Mouse (Mus musculus) neural tube, embryonic 11.5 days (tissue): ENCODE data around the gene Plekhg5. TPM values are rescaled to one million over a fixed set of nuclear protein-coding genes. Genes with fewer than 3 reads are reported as not detected.

ENCODE experiments used
- ATAC-seq: fragments of 200-750 bp; cut with Nextera tagmentation; 2 replicates; pipeline ENCODE4 v1.8.0; 2017; ENCODE audit warnings: moderate number of reproducible peaks, mild to moderate bottlenecking, moderate TSS enrichment, moderate library complexity; ENCODE audit not compliant: insufficient read depth, low FRiP score, low TSS enrichment
- DNase-seq: peaks from one replicate; pipeline ENCODE4 v3.0.0-alpha.2; 2015; ENCODE audit warnings: low spot score
- H3K27ac ChIP-seq: fragments of 300-500 bp; sonication (generic); 2 replicates; pipeline ENCODE4 v1.5.1; 2014; ENCODE audit warnings: low read depth, mild to moderate bottlenecking, low read length
- H3K27me3 ChIP-seq: fragments of 300-500 bp; sonication (generic); 2 replicates; pipeline ENCODE4 v1.6.1; 2014; ENCODE audit warnings: mild to moderate bottlenecking, low read length, mixed read lengths; ENCODE audit not compliant: control insufficient read depth, insufficient read depth
- H3K36me3 ChIP-seq: fragments of 300-500 bp; sonication (generic); 2 replicates; pipeline ENCODE4 v1.6.1; 2014; ENCODE audit warnings: mild to moderate bottlenecking, low read length, moderate library complexity, mixed read lengths; ENCODE audit not compliant: control insufficient read depth, insufficient read depth
- H3K4me1 ChIP-seq: fragments of 300-500 bp; sonication (generic); 2 replicates; pipeline ENCODE4 v1.6.1; 2014; ENCODE audit warnings: low read length, mixed read lengths; ENCODE audit not compliant: control insufficient read depth, insufficient read depth
- H3K4me2 ChIP-seq: fragments of 300-500 bp; sonication (generic); 2 replicates; pipeline ENCODE4 v1.6.1; 2014; ENCODE audit warnings: low read depth, mild to moderate bottlenecking, moderate library complexity
- H3K4me3 ChIP-seq: fragments of 300-500 bp; sonication (generic); 2 replicates; pipeline ENCODE4 v1.5.1; 2014; ENCODE audit warnings: low read depth, low read length
- H3K9ac ChIP-seq: fragments of 300-500 bp; sonication (generic); 2 replicates; pipeline ENCODE4 v1.6.1; 2014; ENCODE audit warnings: mild to moderate bottlenecking, low read length
- H3K9me3 ChIP-seq: fragments of 300-500 bp; sonication (generic); 2 replicates; pipeline ENCODE4 v1.6.1; 2016; ENCODE audit warnings: low read length; ENCODE audit not compliant: control insufficient read depth
- WGBS: fragments of 180-500 bp; shearing (Covaris S2); extraction: QIAGEN DNeasy Blood & Tissue Kit; methylation state at CpG from one replicate; pipeline ENCODE4 v1.1.7; 2014; 5-methylcytosine and 5-hydroxymethylcytosine counted together
- polyA plus RNA-seq: library from polyadenylated mRNA; unstranded; fragments of >200 nt; fragmentation: Nextera tagmentation; extraction: Ambion mirVana; gene quantifications from 2 replicates; pipeline ENCODE4 v1.2.1, GENCODE M21; 2014

Plekhg5 gene
- polyA plus RNA-seq, 1 experiment from 2014 or later, result 7.2 TPM

DNA sequence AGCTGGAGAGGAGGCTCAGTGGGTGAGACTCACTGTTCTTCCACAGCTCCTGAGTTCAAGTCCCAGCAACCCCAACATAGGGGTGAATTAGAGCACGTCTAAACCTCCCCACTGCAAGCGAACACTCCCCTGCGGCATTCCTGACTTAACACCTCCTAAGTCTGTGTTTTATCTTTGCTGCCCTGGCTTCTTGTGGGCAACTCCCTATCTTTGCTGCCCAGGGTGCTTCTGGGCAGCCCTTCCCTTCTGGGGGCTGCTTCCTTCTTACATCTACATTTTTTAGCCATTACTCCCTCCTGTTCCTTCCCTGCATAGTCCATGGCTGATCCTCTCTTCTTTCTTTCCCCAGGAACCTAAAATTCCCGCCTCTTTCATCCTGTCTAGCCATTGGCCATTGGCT is 38.4 kb downstream of the Plekhg5 start:
- no peak overlapping the region for H3K4me3 ChIP-seq
- no peak overlapping the region for H3K4me2 ChIP-seq
- no peak for ATAC-seq
- peaks cover 19% of the 10 kb centered on the region for H3K27me3 ChIP-seq
- 86% methylated on average over 4 of the region's 4 CpGs for WGBS
- no peak overlapping the region for H3K9ac ChIP-seq
- DNase-seq, result no peak
- peaks cover 18% of the 10 kb centered on the region for H3K4me1 ChIP-seq
- H3K27ac ChIP-seq, result no peak overlapping the region
- no peaks in the 10 kb centered on the region for H3K9me3 ChIP-seq
- peaks cover 5% of the 10 kb centered on the region for H3K36me3 ChIP-seq

DNA sequence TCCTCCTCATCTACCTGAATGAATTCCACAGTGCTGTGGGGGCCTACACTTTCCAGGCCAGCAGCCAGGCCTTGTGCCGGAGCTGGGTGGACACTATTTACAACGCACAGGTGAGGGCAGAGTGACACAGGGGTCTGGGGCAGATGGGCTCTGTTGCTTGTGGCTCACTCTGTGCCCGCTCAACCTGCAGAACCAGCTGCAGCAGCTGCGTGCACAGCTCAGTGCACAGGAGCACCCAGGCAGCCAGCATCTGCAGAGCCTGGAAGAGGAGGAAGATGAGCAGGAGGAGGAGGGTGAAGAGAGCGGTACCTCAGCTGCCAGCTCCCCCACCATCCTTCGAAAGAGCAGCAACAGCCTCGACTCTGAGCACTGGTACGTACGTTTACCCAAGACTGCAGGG is 40.0 kb downstream of the Plekhg5 start:
- H3K9me3 ChIP-seq, result no peaks in the 10 kb centered on the region
- 84% methylated on average over 9 of the region's 9 CpGs for WGBS
- H3K27me3 ChIP-seq, result peaks cover 33% of the 10 kb centered on the region
- no peaks in the 10 kb centered on the region; the same call in 1 of the 2 replicates for H3K36me3 ChIP-seq
- 0 out of 2 replicates have a peak overlapping the region, but pooled peaks have one; percentile 4 for H3K9ac ChIP-seq
- H3K4me1 ChIP-seq, result peaks cover 22% of the 10 kb centered on the region
- H3K4me3 ChIP-seq, result no peak overlapping the region
- H3K27ac ChIP-seq, result no peak overlapping the region
- no peak for DNase-seq
- no peak overlapping the region for H3K4me2 ChIP-seq
- no peak for ATAC-seq

DNA sequence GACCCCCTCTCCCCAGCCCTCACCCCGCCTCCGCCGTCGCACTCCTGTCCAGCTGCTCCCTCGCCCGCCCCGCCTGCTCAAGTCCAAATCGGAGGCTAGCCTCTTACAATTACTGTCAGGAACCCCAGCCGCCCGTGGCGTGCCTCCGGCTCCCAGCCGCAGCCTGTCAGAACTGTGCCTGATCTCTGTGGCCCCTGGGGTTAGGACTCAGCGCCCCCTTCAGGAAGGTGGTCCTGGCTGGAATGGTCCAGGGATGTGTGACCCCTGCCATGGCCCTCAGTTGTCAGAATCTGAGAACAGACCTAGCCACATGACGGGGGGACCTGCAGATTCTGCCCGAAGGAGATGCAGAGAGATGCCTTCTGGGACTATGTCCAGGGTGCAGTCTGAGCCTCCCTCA is 41.8 kb downstream of the Plekhg5 start:
- H3K9me3 ChIP-seq, result no peaks in the 10 kb centered on the region
- no peak overlapping the region for H3K4me2 ChIP-seq
- H3K36me3 ChIP-seq, result no peaks in the 10 kb centered on the region; the same call in 1 of the 2 replicates
- ATAC-seq (no peak), DNase-seq (no peak)
- no peak overlapping the region for H3K27ac ChIP-seq
- no peak overlapping the region for H3K9ac ChIP-seq
- H3K4me3 ChIP-seq, result no peak overlapping the region
- 57% methylated on average over 14 of the region's 16 CpGs for WGBS
- peaks cover 51% of the 10 kb centered on the region for H3K27me3 ChIP-seq
- H3K4me1 ChIP-seq, result peaks cover 10% of the 10 kb centered on the region

DNA sequence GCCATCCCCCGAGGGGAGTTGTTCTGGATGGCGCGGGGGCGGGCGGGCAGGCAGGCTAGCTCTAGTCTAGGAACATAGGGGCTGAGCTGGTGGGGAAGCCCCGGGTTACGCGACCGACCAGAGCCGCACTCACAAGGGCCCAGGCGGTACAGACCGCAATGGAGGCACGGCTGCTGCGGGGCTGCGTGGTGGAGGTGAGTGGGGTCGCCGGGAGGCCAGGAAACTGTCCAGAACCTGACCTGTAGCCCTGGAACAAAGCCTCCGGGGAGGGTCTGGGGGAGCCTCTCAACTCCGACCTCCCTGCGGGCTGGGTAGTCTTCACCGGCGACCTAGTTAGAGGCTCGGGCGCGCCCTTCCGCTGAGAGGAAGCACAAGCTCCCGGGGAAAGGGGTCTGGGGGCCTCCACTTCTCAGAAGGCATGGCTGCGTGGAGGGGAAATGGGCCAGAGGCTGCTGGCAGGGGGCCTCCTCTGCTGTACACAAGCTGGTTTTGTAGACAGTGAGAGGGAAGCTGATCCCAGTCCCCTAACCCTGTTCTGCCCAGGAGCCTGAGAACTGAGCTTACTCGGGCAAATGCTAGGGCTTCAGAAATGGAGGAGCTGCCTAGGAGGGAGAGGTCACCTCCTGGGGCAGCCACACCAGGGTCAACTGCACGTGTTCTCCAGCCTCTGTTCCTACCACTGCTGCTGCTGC is 43.8 kb downstream of the Plekhg5 start, which contains the start of gene Tnfrsf25:
Gene Tnfrsf25, plus strand, starts transcription at position 14 of the 692 bp plus-strand sequence.
- 1% methylated on average over 29 of the region's 30 CpGs for WGBS
- H3K27ac ChIP-seq, result no peak within 1 kb of the TSS
- peaks cover 71% of the 10 kb centered on the region for H3K27me3 ChIP-seq
- H3K9ac ChIP-seq, result no peak within 1 kb of the TSS; the same call in 1 of the 2 replicates
- H3K9me3 ChIP-seq, result no peaks in the 10 kb centered on the region
- 0 out of 2 replicates have a peak within 1 kb of the TSS, but pooled peaks have one; percentile 6 for H3K4me3 ChIP-seq
- H3K4me1 ChIP-seq, result peaks cover 18% of the 10 kb centered on the region
- DNase-seq (peak; percentile 37), ATAC-seq (no peak)
- peak within 1 kb of the TSS; percentile 33 for H3K4me2 ChIP-seq
- H3K36me3 ChIP-seq, result no peaks in the 10 kb centered on the region; the same call in 1 of the 2 replicates

DNA sequence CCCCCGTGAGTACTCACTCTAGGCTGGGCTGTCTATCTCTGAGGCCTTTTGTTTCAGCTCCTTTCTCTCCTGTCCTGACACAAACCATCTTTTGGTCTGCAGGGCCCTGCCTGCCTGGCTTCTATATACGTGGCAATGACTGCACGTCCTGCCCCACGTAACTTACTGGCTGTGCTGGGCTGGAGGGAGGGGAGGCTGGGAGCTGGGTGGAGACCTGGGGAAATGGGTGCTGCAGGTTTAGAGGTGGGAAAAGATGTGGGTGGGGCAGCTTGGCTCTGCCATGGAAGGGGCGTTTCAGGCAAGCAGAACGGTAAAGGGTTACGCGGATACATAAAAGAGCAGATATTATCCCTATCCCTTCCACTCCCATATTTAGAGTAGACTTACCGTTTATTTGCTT is 45.2 kb downstream of the Plekhg5 start:
- Histone ChIP-seq H3K4me2 (no peak overlapping the region), H3K27ac (no peak overlapping the region), H3K4me3 (no peak overlapping the region), H3K9ac (no peak overlapping the region), H3K36me3 (no peaks in the 10 kb centered on the region), H3K27me3 (peaks cover 84% of the 10 kb centered on the region), H3K4me1 (peaks cover 18% of the 10 kb centered on the region), H3K9me3 (no peaks in the 10 kb centered on the region)
- ATAC-seq (no peak), DNase-seq (no peak)
- 76% methylated on average over 9 of the region's 9 CpGs for WGBS

DNA sequence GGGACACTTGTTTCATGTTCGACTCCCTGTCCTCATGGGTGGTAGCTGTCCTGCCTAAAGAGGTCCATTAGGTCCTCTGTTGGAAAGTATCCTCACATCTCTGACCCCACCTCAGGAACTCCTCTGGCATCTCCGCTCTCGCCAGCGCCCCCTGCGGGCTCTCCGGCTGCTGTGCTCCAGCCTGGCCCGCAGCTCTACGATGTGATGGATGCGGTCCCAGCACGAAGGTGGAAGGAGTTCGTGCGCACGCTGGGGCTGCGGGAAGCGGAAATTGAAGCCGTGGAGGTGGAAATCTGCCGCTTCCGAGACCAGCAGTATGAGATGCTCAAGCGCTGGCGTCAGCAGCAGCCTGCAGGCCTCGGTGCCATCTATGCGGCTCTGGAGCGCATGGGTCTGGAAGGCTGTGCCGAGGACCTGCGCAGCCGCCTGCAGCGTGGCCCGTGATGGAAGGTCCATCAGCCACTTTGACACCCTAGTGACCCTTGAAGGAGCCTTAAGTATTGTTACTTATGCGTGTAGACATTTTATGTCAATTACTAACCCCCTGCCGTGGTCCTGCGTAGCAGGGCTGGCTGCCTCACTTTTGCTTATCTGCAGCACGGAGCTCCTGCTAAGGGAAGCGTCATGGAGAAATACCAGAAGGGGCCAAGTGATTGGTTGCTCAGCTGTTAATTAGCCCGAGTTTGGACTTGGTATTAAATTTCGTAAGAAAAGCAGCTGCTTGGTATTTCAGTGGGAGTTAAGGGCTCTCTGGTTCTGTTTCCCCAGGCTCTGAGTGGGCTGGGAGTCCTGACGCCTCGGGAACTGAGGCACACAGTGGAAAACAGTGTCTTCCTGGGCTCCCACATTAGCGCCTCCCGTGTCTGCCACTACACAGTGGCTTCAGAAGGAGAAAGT is 47.3 kb downstream of the Plekhg5 start:
- peak; percentile 77 for DNase-seq
- Histone ChIP-seq H3K4me3 (no peak overlapping the region), H3K4me1 (peaks cover 18% of the 10 kb centered on the region), H3K27me3 (peaks cover 95% of the 10 kb centered on the region), H3K36me3 (no peaks in the 10 kb centered on the region), H3K27ac (no peak overlapping the region), H3K9me3 (no peaks in the 10 kb centered on the region), H3K9ac (no peak overlapping the region), H3K4me2 (peak overlapping the region; percentile 15; the same call in 1 of the 2 replicates)
- no peak for ATAC-seq
- WGBS, result 2% methylated on average over 39 of the region's 39 CpGs

DNA sequence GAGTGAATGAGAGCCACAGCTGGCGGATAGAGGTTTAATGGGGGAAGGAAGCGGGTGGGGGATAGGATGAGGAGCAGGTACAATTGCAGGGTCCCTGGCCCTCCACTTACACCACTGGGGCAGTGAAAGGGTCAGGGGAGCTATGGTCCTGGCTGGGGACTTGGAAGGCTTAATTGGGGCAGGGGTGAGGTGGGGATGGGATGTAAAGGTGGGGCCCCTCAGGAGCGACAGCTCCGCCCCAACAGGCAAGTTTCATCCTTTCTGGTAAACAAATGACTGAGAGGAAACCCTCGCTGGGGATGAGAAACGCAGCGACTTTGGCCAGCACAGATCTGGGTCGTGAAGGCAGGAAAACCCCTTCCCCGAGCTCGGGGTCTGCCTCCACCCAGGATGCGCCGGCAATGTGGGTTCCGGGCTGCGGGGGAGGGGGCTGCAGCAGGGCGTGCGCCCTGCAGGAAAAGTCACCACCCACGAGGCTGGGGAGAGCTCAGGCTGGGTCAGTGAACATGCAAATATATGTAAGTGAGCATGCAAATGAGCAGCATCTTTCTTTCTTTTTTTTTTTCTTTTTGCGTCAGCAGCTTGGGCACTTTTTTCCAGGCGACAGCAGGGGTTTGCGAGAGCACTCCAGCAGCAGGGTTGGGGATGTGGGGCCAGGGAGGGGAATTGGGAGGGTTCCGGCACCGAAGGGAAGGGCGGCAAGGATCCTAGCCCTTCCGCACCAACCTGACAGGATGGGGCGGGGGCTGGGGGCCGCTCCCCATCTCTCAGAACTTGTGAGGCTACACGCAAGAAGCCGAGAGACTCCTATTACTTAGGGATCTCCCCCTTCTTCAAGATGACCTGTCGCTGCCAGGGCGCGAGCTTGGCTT is 48.2 kb downstream of the Plekhg5 start:
- no peak for DNase-seq

DNA sequence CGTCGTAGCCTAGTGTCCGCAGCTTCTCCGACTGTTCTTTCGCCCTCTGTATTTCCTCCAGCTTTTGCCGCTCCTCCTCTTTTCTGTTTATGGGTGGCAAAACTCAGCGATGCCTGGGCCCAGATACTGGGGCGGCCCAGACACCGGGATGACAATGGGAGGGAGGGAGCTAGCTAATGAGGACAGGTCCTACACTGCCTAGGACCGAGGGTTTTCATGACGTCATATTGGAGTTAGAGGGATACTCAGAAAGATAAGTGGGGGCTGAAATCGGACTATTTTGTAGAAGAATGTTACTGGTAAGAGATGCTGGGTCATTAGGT is 48.8 kb downstream of the Plekhg5 start:
- DNase-seq, result peak; percentile 35
- H3K36me3 ChIP-seq, result no peaks in the 10 kb centered on the region
- no peaks in the 10 kb centered on the region for H3K9me3 ChIP-seq
- no peak overlapping the region for H3K9ac ChIP-seq
- WGBS, result 2% methylated on average over 12 of the region's 12 CpGs
- ATAC-seq, result no peak
- H3K27me3 ChIP-seq, result peaks cover 96% of the 10 kb centered on the region
- no peak overlapping the region for H3K4me3 ChIP-seq
- H3K4me1 ChIP-seq, result peaks cover 15% of the 10 kb centered on the region
- no peak overlapping the region for H3K27ac ChIP-seq
- H3K4me2 ChIP-seq, result 0 out of 2 replicates have a peak overlapping the region, but pooled peaks have one; percentile 0

More for the DNA sequence above, 48.2 kb downstream of the Plekhg5 start:
- WGBS, result under 1% methylated on average over 31 of the region's 31 CpGs
- Histone ChIP-seq H3K36me3 (no peaks in the 10 kb centered on the region), H3K9me3 (no peaks in the 10 kb centered on the region), H3K4me2 (0 out of 2 replicates have a peak overlapping the region, but pooled peaks have one; percentile 0), H3K4me3 (no peak overlapping the region), H3K4me1 (peaks cover 16% of the 10 kb centered on the region), H3K27me3 (peaks cover 95% of the 10 kb centered on the region), H3K9ac (no peak overlapping the region), H3K27ac (no peak overlapping the region)
- ATAC-seq, result no peak
